Mouse (Mus musculus): ENCODE measurements around the gene D630045J12Rik. TPM values are rescaled to one million over a fixed set of nuclear protein-coding genes. Genes with fewer than 3 reads are reported as not detected.

Gene D630045J12Rik
- polyA plus RNA-seq, 1 experiment from 2014 or later, result 0.26 TPM

DNA sequence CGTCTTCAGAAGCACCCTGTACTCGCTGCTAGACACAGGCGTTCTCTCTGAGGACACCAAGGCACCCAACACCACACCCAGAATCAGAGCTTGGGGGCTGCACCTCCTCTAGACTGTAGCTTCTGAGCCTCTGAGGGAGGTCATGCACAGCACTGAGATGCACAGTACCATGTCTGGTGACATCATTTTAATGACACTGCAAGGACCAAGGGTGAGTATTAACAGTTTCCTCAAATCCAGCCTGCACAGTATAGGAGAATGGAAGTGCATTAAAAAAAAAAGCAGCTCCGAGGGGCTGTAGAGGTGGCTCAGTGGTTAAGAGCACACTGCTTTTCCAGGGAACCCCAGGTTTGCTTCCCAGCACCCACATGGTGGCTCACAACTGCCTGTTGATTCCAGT lies 94.2 kb downstream of the D630045J12Rik start:
- Histone ChIP-seq H3K4me3 (ENCODE audit: low read depth, low read length) (no peak overlapping the region), H3K36me3 (ENCODE audit: control insufficient read depth, insufficient read depth) (no peaks in the 10 kb centered on the region), H3K4me1 (ENCODE audit: control insufficient read depth, low read depth, low read length) (no peaks in the 10 kb centered on the region), H3K4me2 (ENCODE audit: low read depth, low read length) (no peak overlapping the region), H3K27me3 (ENCODE audit: control insufficient read depth, insufficient read depth, low read depth, low read length) (no peaks in the 10 kb centered on the region), H3K9ac (ENCODE audit: low read depth, low read length) (no peak overlapping the region), H3K9me3 (replicated peaks; ENCODE audit: control insufficient read depth, low read length) (no peaks in the 10 kb centered on the region), H3K27ac (ENCODE audit: low read length) (no peak overlapping the region)
- ATAC-seq (ENCODE audit: low read depth), result no peak
- WGBS (ENCODE audit: insufficient replicate concordance), result 82% methylated on average over 4 of the region's 4 CpGs

DNA sequence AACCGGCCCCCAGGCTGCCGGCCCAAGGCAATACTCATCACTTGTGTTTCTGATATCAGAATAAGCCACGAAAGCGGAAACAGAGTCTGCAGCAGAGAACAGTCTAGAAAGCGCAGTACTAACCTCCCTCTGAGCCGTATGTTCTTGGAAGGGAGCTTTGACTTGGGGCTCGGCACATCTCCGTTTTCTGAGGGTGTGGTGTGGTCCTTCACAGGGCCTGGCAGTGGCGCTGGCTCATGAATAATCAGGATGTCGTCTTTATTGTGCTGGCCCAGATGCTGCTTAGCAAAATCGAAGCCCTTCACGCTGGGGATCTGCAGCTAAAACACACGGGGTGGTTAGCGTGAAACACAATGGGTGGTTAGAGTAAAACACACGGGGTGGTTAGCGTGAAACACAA lies 95.9 kb downstream of the D630045J12Rik start:
- no peaks in the 10 kb centered on the region for H3K36me3 ChIP-seq (ENCODE audit: control insufficient read depth, insufficient read depth)

DNA sequence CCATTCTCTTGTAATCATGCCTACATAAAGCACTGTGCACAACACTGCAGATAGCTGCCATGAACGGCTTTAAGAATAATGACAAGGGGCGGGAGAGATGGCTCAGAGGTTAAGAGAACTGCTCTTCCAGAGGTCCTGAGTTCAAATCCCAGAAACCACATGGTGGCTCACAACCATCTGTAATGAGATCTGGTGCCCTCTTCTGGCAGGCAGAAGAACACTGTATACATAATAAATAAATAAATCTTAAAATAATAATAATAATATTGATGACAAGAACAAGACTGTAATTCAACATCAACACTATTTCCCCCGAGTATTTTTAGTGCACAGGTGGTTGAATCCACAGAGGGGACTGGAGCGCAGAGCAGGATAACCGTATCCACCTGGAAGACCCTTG lies 97.6 kb downstream of the D630045J12Rik start:
- 65% methylated on average over 5 of the region's 5 CpGs for WGBS (ENCODE audit: insufficient replicate concordance)
- ATAC-seq (ENCODE audit: low read depth), result no peak

More for the DNA sequence above, 95.9 kb downstream of the D630045J12Rik start:
- H3K27ac ChIP-seq (ENCODE audit: low read length), result no peak overlapping the region
- H3K27me3 ChIP-seq (ENCODE audit: control insufficient read depth, insufficient read depth, low read depth, low read length), result no peaks in the 10 kb centered on the region
- no peaks in the 10 kb centered on the region for H3K9me3 ChIP-seq (replicated peaks; ENCODE audit: control insufficient read depth, low read length)
- no peaks in the 10 kb centered on the region for H3K4me1 ChIP-seq (ENCODE audit: control insufficient read depth, low read depth, low read length)
- H3K4me2 ChIP-seq (ENCODE audit: low read depth, low read length), result no peak overlapping the region
- no peak overlapping the region for H3K4me3 ChIP-seq (ENCODE audit: low read depth, low read length)
- no peak overlapping the region for H3K9ac ChIP-seq (ENCODE audit: low read depth, low read length)
- 79% methylated on average over 16 of the region's 16 CpGs for WGBS (ENCODE audit: insufficient replicate concordance)
- no peak for ATAC-seq (ENCODE audit: low read depth)

DNA sequence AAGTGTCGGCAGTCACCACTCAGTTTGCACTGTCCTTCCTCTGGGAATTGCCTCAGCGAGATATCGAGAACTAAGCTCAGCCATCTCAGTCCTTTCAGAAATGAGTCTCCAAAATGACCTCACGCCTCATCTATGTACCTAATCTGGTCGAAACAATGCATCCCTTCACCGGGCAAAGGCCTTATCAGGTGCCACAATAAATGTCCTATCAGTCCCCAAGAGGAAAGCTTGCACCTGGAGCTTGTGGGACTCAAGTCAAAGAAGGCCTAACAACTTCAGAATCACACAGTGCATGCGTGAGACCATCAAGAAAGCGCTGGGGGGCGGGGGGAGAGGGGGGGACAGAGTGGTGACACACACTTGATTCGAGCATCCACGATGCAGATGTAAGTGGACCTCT lies 101.5 kb downstream of the D630045J12Rik start:
- ATAC-seq (ENCODE audit: low read depth), result no peak
- no peak overlapping the region for H3K4me3 ChIP-seq (ENCODE audit: low read depth, low read length)

More for the DNA sequence above, 97.6 kb downstream of the D630045J12Rik start:
- Histone ChIP-seq H3K27me3 (ENCODE audit: control insufficient read depth, insufficient read depth, low read depth, low read length) (no peaks in the 10 kb centered on the region), H3K36me3 (ENCODE audit: control insufficient read depth, insufficient read depth) (no peaks in the 10 kb centered on the region), H3K4me3 (ENCODE audit: low read depth, low read length) (no peak overlapping the region), H3K4me1 (ENCODE audit: control insufficient read depth, low read depth, low read length) (no peaks in the 10 kb centered on the region), H3K9ac (ENCODE audit: low read depth, low read length) (no peak overlapping the region), H3K27ac (ENCODE audit: low read length) (no peak overlapping the region), H3K4me2 (ENCODE audit: low read depth, low read length) (no peak overlapping the region), H3K9me3 (replicated peaks; ENCODE audit: control insufficient read depth, low read length) (no peaks in the 10 kb centered on the region)

DNA sequence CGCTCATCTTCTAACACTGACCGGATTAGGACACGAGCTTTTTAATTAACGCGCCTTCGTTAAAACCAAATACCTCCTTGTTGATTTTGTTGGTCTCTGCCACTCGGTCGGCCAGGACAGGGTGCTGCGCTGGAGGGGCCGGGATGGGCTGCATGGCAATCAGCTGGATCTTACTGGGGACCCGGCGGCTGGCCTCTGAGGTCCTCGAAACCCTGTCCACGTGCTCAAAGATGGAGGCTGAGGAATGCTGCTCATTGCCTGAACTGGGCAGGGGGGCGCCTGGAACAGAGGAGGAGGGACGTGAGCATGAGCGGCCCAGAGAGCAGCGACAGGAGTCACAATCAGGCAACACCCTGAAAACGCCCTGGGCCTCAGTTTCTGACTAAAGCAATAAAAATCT lies 104.3 kb downstream of the D630045J12Rik start:
- Histone ChIP-seq H3K4me2 (ENCODE audit: low read depth, low read length) (no peak overlapping the region), H3K36me3 (ENCODE audit: control insufficient read depth, insufficient read depth) (no peaks in the 10 kb centered on the region), H3K27me3 (ENCODE audit: control insufficient read depth, insufficient read depth, low read depth, low read length) (no peaks in the 10 kb centered on the region), H3K4me1 (ENCODE audit: control insufficient read depth, low read depth, low read length) (no peaks in the 10 kb centered on the region; the same call in none of the 2 replicates), H3K9me3 (replicated peaks; ENCODE audit: control insufficient read depth, low read length) (no peaks in the 10 kb centered on the region), H3K27ac (ENCODE audit: low read length) (no peak overlapping the region), H3K9ac (ENCODE audit: low read depth, low read length) (no peak overlapping the region), H3K4me3 (ENCODE audit: low read depth, low read length) (no peak overlapping the region)
- 79% methylated on average over 19 of the region's 19 CpGs for WGBS (ENCODE audit: insufficient replicate concordance)
- no peak for ATAC-seq (ENCODE audit: low read depth)

More for the DNA sequence above, 101.5 kb downstream of the D630045J12Rik start:
- Histone ChIP-seq H3K36me3 (ENCODE audit: control insufficient read depth, insufficient read depth) (no peaks in the 10 kb centered on the region), H3K9ac (ENCODE audit: low read depth, low read length) (no peak overlapping the region), H3K4me1 (ENCODE audit: control insufficient read depth, low read depth, low read length) (no peaks in the 10 kb centered on the region), H3K27me3 (ENCODE audit: control insufficient read depth, insufficient read depth, low read depth, low read length) (no peaks in the 10 kb centered on the region), H3K9me3 (replicated peaks; ENCODE audit: control insufficient read depth, low read length) (no peaks in the 10 kb centered on the region), H3K27ac (ENCODE audit: low read length) (no peak overlapping the region), H3K4me2 (ENCODE audit: low read depth, low read length) (no peak overlapping the region)
- WGBS (ENCODE audit: insufficient replicate concordance), result 46% methylated on average over 11 of the region's 11 CpGs

DNA sequence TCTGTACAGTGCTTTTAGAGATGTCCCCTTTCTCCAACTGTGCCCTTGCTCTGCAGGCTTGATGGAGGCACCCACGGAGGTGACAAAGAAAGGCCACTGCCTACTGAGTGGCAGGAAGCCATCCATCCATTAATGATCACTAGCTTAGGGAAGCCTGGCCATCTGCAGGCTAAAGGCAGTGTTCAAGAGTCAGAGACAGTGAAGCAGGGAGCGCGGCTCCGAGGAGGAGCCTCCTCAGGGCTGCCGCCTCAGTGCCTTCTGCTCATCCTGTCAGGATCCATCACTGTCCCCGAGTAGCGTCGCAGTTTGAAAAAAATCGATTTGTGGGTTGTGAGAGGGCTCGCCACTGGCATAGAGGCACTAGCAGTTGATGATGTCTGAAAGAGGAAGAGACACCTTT lies 105.2 kb downstream of the D630045J12Rik start:
- H3K27ac ChIP-seq (ENCODE audit: low read length), result no peak overlapping the region
- WGBS (ENCODE audit: insufficient replicate concordance), result 71% methylated on average over 10 of the region's 10 CpGs
- H3K4me2 ChIP-seq (ENCODE audit: low read depth, low read length), result no peak overlapping the region
- H3K4me1 ChIP-seq (ENCODE audit: control insufficient read depth, low read depth, low read length), result no peaks in the 10 kb centered on the region; the same call in none of the 2 replicates
- H3K4me3 ChIP-seq (ENCODE audit: low read depth, low read length), result no peak overlapping the region
- H3K9ac ChIP-seq (ENCODE audit: low read depth, low read length), result no peak overlapping the region
- ATAC-seq (ENCODE audit: low read depth), result no peak
- no peaks in the 10 kb centered on the region for H3K36me3 ChIP-seq (ENCODE audit: control insufficient read depth, insufficient read depth)
- H3K27me3 ChIP-seq (ENCODE audit: control insufficient read depth, insufficient read depth, low read depth, low read length), result no peaks in the 10 kb centered on the region
- H3K9me3 ChIP-seq (replicated peaks; ENCODE audit: control insufficient read depth, low read length), result no peaks in the 10 kb centered on the region

DNA sequence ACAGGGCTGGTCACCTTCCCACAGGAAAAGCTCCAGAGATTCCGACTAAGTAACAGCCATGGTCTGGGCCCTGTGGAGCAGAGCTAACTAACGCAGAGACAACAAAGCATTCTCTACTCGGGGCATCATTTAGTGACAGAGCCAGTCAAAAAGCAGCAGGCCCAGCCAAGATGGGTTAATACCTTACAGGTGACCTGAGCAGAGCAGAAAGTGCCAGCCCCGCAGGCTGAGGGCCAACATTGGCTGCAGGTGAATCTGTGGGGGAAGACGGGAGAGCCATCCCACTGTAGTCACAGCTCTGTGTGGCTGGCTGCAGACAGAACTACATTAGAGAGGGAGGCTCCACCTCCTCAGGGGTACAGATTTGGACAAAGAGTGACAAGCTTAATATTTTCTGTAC lies 106.5 kb downstream of the D630045J12Rik start:
- no peak for ATAC-seq (ENCODE audit: low read depth)
- 74% methylated on average over 5 of the region's 5 CpGs for WGBS (ENCODE audit: insufficient replicate concordance)
- no peaks in the 10 kb centered on the region; the same call in none of the 2 replicates for H3K4me1 ChIP-seq (ENCODE audit: control insufficient read depth, low read depth, low read length)
- H3K36me3 ChIP-seq (ENCODE audit: control insufficient read depth, insufficient read depth), result no peaks in the 10 kb centered on the region
- H3K9me3 ChIP-seq (replicated peaks; ENCODE audit: control insufficient read depth, low read length), result no peaks in the 10 kb centered on the region
- no peaks in the 10 kb centered on the region for H3K27me3 ChIP-seq (ENCODE audit: control insufficient read depth, insufficient read depth, low read depth, low read length)
- H3K4me3 ChIP-seq (ENCODE audit: low read depth, low read length), result no peak overlapping the region
- no peak overlapping the region for H3K27ac ChIP-seq (ENCODE audit: low read length)
- H3K4me2 ChIP-seq (ENCODE audit: low read depth, low read length), result no peak overlapping the region
- H3K9ac ChIP-seq (ENCODE audit: low read depth, low read length), result no peak overlapping the region

DNA sequence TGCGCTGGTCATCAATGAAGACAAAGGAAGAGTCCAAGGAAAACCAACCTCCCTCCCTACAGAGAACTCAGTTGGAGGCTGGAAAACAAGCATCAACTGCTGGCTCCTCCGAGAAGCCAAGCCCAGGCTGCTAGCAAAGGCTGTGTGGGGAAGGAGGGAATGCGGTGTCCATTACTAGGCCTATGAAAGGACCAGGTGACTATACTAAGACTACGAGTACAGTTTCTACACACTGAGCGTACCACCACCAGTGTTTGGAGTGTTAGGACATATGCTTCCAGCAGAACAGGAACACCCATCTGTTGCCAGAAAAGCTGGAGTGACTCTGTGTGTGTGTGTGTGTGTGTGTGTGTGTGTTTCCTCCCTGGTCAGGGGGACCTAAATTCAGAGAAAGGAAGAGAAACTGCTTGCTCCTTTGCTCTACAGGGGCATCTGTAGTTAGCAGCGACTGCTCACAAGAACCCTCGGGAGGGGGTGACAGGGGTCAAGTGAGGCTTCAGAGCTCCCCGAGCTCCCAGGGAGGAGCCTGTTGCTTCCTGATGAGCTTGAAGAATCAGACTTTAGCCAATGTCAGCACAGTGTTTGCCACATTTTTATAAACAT lies 108.2 kb downstream of the D630045J12Rik start:
- Histone ChIP-seq H3K4me1 (ENCODE audit: control insufficient read depth, low read depth, low read length) (no peaks in the 10 kb centered on the region; the same call in none of the 2 replicates), H3K9ac (ENCODE audit: low read depth, low read length) (no peak overlapping the region), H3K9me3 (replicated peaks; ENCODE audit: control insufficient read depth, low read length) (no peaks in the 10 kb centered on the region), H3K36me3 (ENCODE audit: control insufficient read depth, insufficient read depth) (no peaks in the 10 kb centered on the region), H3K4me2 (ENCODE audit: low read depth, low read length) (no peak overlapping the region), H3K4me3 (ENCODE audit: low read depth, low read length) (no peak overlapping the region), H3K27me3 (ENCODE audit: control insufficient read depth, insufficient read depth, low read depth, low read length) (no peaks in the 10 kb centered on the region), H3K27ac (ENCODE audit: low read length) (no peak overlapping the region; the same call in 1 of the 2 replicates)
- 64% methylated on average over 8 of the region's 8 CpGs for WGBS (ENCODE audit: insufficient replicate concordance)
- ATAC-seq (ENCODE audit: low read depth), result no peak

DNA sequence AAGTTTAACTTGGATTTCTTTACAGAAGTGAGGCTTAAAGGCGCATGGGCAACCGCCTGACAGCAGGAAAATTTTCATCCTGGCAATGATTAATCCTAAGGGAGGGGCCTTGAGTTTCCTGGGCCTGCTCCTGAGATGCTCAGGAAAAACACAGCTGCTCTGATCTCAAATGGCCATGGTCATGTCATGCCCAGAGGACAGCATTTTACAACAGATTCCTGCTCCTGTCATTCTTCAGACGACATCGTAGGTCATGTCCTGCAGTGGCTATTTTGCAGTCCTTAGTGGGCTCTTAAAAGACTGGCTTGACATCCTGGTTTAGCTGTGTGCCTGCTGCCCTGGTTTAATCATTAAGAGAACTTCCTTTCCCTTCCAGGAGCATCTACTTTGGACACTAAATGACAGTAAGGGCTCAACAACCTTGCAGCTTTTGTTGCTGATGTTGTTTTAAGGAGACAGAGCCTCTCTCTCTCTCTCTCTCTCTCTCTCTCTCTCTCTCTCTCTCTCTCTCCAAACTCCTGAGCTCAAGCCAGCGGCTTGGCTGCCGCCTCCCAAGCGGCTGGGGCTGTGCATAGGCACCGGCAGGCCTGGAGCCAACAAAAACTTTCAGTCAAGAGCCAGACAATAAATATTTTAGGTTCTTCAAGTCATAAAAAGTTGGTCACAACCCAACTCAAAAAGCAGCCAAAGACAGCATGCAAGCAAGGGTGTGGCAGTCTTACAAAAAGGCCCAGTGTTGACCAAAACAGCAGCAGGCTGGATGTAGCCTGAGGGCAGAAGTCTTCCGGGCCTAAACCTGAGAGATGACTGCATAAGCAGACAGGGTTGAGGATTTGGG lies 109.4 kb downstream of the D630045J12Rik start:
- ATAC-seq (ENCODE audit: low read depth), result peak; percentile 45; the same call in 1 of the 2 replicates

More for the DNA sequence above, 109.4 kb downstream of the D630045J12Rik start:
- no peaks in the 10 kb centered on the region; the same call in none of the 2 replicates for H3K4me1 ChIP-seq (ENCODE audit: control insufficient read depth, low read depth, low read length)
- no peak overlapping the region for H3K4me3 ChIP-seq (ENCODE audit: low read depth, low read length)
- 59% methylated on average over 9 of the region's 9 CpGs for WGBS (ENCODE audit: insufficient replicate concordance)
- H3K9me3 ChIP-seq (replicated peaks; ENCODE audit: control insufficient read depth, low read length), result no peaks in the 10 kb centered on the region
- H3K27me3 ChIP-seq (ENCODE audit: control insufficient read depth, insufficient read depth, low read depth, low read length), result no peaks in the 10 kb centered on the region
- H3K36me3 ChIP-seq (ENCODE audit: control insufficient read depth, insufficient read depth), result no peaks in the 10 kb centered on the region
- H3K27ac ChIP-seq (ENCODE audit: low read length), result peak overlapping the region; percentile 37; the same call in 1 of the 2 replicates
- H3K4me2 ChIP-seq (ENCODE audit: low read depth, low read length), result no peak overlapping the region
- H3K9ac ChIP-seq (ENCODE audit: low read depth, low read length), result no peak overlapping the region
